Mouse (Mus musculus) E14TG2a.4 (cell line): ENCODE measurements around the gene Bmper.
A peak's percentile ranks its signal among the peaks of the same experiment; 100 is the strongest.

Experiments used
- H3K27me3 ChIP-seq: 2 replicates; pipeline ENCODE4 v1.6.1; 2014; ENCODE audit warnings: low read length, control low read depth; ENCODE audit not compliant: insufficient read depth
- H3K36me3 ChIP-seq: 2 replicates; pipeline ENCODE4 v1.6.1; 2014; ENCODE audit warnings: low read length, control low read depth; ENCODE audit not compliant: insufficient read depth
- H3K4me1 ChIP-seq: replicated peaks from 2 replicates; pipeline ENCODE4 v1.6.1; 2014; ENCODE audit warnings: low read depth, low read length, control low read depth
- H3K4me3 ChIP-seq: replicated peaks from 2 replicates; pipeline ENCODE4 v1.5.1; 2014; ENCODE audit warnings: mild to moderate bottlenecking, low read length
- H3K9me3 ChIP-seq: 2 replicates; pipeline ENCODE4 v1.6.1; 2014; ENCODE audit warnings: low read length, control low read depth
- CTCF ChIP-seq: conservative IDR thresholded peaks from 2 replicates; pipeline ENCODE4 v1.5.1; 2014; ENCODE audit warnings: low read length
- NANOG ChIP-seq: IDR thresholded peaks from 2 replicates; pipeline ENCODE4 v1.6.1; 2014; ENCODE audit warnings: borderline replicate concordance, low read length, mixed read lengths
- POU5F1 ChIP-seq: IDR thresholded peaks from 2 replicates; pipeline ENCODE4 v1.6.1; 2014; ENCODE audit warnings: low read length, borderline replicate concordance

Bmper gene

GRCm38 (mm10) chr9:23464981-23465630 lies 242.2 kb downstream of the Bmper start:
- H3K36me3 ChIP-seq = no peaks in the 10 kb centered on the region
- H3K27me3 ChIP-seq = no peaks in the 10 kb centered on the region
- no peaks in the 10 kb centered on the region for H3K4me1 ChIP-seq
- TF ChIP-seq POU5F1 (no peak), NANOG (no peak), CTCF (no peak)
- H3K9me3 ChIP-seq = no peaks in the 10 kb centered on the region
- H3K4me3 ChIP-seq = no peak overlapping the region

- H3K9me3 ChIP-seq = no peaks in the 10 kb centered on the region
- no peaks in the 10 kb centered on the region for H3K27me3 ChIP-seq
- no peaks in the 10 kb centered on the region for H3K36me3 ChIP-seq
- TF ChIP-seq POU5F1 = no peak
- TF ChIP-seq CTCF = no peak
- no peak for TF ChIP-seq NANOG
- no peaks in the 10 kb centered on the region for H3K4me1 ChIP-seq
- no peak overlapping the region for H3K4me3 ChIP-seq
These were observed 247.0 kb downstream of the Bmper start for GRCm38 (mm10) chr9:23469886-23470285.

GRCm38 (mm10) chr9:23485851-23486250 lies 263.0 kb downstream of the Bmper start:
- Histone ChIP-seq H3K27me3 (no peaks in the 10 kb centered on the region), H3K4me1 (no peaks in the 10 kb centered on the region), H3K9me3 (no peaks in the 10 kb centered on the region), H3K4me3 (no peak overlapping the region), H3K36me3 (no peaks in the 10 kb centered on the region)
- TF ChIP-seq CTCF = no peak
- TF ChIP-seq POU5F1 = no peak
- no peak for TF ChIP-seq NANOG

- Histone ChIP-seq H3K9me3 (no peaks in the 10 kb centered on the region), H3K4me3 (no peak overlapping the region), H3K27me3 (no peaks in the 10 kb centered on the region), H3K4me1 (no peaks in the 10 kb centered on the region), H3K36me3 (no peaks in the 10 kb centered on the region)
- TF ChIP-seq POU5F1 = no peak
- TF ChIP-seq NANOG = no peak
- no peak for TF ChIP-seq CTCF
These were observed 264.0 kb downstream of the Bmper start for GRCm38 (mm10) chr9:23486725-23487378.

- TF ChIP-seq NANOG = no peak
- no peak for TF ChIP-seq POU5F1
- TF ChIP-seq CTCF = no peak
- H3K27me3 ChIP-seq = no peaks in the 10 kb centered on the region
- no peaks in the 10 kb centered on the region for H3K36me3 ChIP-seq
- no peaks in the 10 kb centered on the region for H3K4me1 ChIP-seq
- H3K9me3 ChIP-seq = no peaks in the 10 kb centered on the region
- no peak overlapping the region for H3K4me3 ChIP-seq
These were observed 265.4 kb downstream of the Bmper start for GRCm38 (mm10) chr9:23488265-23488664.

- Histone ChIP-seq H3K4me3 (no peak overlapping the region), H3K27me3 (no peaks in the 10 kb centered on the region), H3K4me1 (no peaks in the 10 kb centered on the region), H3K9me3 (no peaks in the 10 kb centered on the region), H3K36me3 (no peaks in the 10 kb centered on the region)
- TF ChIP-seq POU5F1 = no peak
- TF ChIP-seq NANOG = no peak
- no peak for TF ChIP-seq CTCF
These were observed 272.5 kb downstream of the Bmper start for GRCm38 (mm10) chr9:23495400-23495799.

GRCm38 (mm10) chr9:23497626-23498025 lies 274.8 kb downstream of the Bmper start:
- Histone ChIP-seq H3K27me3 (no peaks in the 10 kb centered on the region), H3K4me1 (no peaks in the 10 kb centered on the region), H3K36me3 (no peaks in the 10 kb centered on the region), H3K9me3 (no peaks in the 10 kb centered on the region), H3K4me3 (no peak overlapping the region)
- TF ChIP-seq POU5F1 = no peak
- no peak for TF ChIP-seq CTCF
- TF ChIP-seq NANOG = no peak

- peaks cover 4% of the 10 kb centered on the region; the same call in 1 of the 2 replicates for H3K9me3 ChIP-seq
- no peak overlapping the region for H3K4me3 ChIP-seq
- TF ChIP-seq POU5F1 (no peak), NANOG (no peak), CTCF (peak; percentile 56)
- H3K27me3 ChIP-seq = no peaks in the 10 kb centered on the region
- no peaks in the 10 kb centered on the region for H3K36me3 ChIP-seq
- 0 out of 2 replicates have a peak, but pooled peaks cover 3% of the 10 kb centered on the region for H3K4me1 ChIP-seq
These were observed 311.0 kb downstream of the Bmper start for GRCm38 (mm10) chr9:23533870-23534269.
